ENCODE assay signal across 17 mouse cellular contexts in the genomic region with DNA sequence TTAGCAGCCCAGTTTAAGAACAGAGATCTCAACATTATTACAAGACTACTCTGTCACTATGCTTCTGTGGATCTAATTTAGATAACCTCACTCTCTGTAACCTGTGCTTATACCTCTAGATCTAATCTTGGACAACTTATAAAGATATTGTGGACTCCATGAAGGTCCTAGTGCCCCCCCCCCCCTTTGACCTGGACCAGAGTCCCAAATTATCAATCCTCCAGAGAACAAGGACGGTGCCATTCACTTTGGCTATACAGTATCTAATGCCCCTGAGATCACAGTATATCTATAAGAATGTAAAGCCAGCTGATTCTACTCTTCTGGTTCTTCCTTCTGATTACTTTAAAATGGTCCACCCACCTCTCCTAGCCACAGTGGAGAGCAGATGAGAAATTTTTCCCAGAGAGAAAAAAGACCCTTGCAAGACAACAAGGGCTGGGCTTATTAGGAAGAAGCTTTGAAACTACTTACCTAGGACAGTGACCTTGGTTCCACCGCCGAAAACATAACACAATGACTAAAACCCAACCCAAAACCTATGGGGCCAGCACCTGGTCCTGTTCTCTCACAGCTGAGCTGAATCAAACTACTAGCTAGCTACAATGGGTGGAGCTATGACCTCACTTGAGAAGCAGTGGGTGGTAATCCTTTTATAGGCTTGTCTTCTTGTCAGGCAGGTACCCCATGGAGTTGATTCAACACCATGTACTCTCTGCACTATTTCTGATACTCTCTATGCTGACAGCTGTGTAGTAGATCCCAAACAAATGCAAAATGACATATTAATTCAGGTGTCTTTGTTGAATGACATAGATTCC.
"Had no signal": no experiment of that assay in that cellular context is flagged by ENCODE, and none has a peak within 500 bp of the region (broad histone marks: within the 10 kb centered on the region; RNA-seq: fewer than 3 reads in every experiment).

No protein-coding gene starts in this region.

- DNase-seq: kidney, adult 18-20 months; kidney, postnatal 10 days; kidney, postnatal 4 days; liver; liver, embryonic 13.5 days; liver, postnatal 0 days; retina, postnatal 1 day; right cerebral cortex, postnatal 14 days; thymus, adult 18-20 months; thymus, postnatal 14 days had no signal

- ATAC-seq: intestine, embryonic 15.5 days; liver, postnatal 0 days; midbrain, embryonic 15.5 days had no signal

- H3K9me3 ChIP-seq: intestine, embryonic 15.5 days; limb, embryonic 12.5 days; liver, embryonic 13.5 days; midbrain, embryonic 15.5 days had no signal

- H3K4me2 ChIP-seq: intestine, embryonic 15.5 days; limb, embryonic 12.5 days; liver, embryonic 13.5 days; midbrain, embryonic 11.5 days; midbrain, embryonic 15.5 days had no signal

- H3K9ac ChIP-seq: intestine, embryonic 15.5 days; limb, embryonic 12.5 days; liver, embryonic 13.5 days; liver, postnatal 0 days; midbrain, embryonic 15.5 days had no signal

- H3K4me3 ChIP-seq: intestine, embryonic 15.5 days; layer of hippocampus, adult 2 months; limb, embryonic 12.5 days; liver, embryonic 13.5 days; megakaryocyte, embryonic 14.5 days; midbrain, embryonic 15.5 days had no signal

- H3K27me3 ChIP-seq: intestine, embryonic 15.5 days; limb, embryonic 12.5 days; liver, embryonic 13.5 days; megakaryocyte, embryonic 14.5 days; midbrain, embryonic 15.5 days had no signal

- H3K4me1 ChIP-seq: intestine, embryonic 15.5 days; limb, embryonic 12.5 days; liver, embryonic 13.5 days; megakaryocyte, embryonic 14.5 days; midbrain, embryonic 15.5 days had no signal

- H3K36me3 ChIP-seq: intestine, embryonic 15.5 days; limb, embryonic 12.5 days; liver, embryonic 13.5 days; midbrain, embryonic 15.5 days had no signal

- H3K27ac ChIP-seq: intestine, embryonic 15.5 days; layer of hippocampus, adult 2 months; limb, embryonic 12.5 days; liver, embryonic 13.5 days; macrophage; midbrain, embryonic 15.5 days had no signal
